Mouse (Mus musculus) liver, embryonic 14.5 days (tissue): ENCODE data around the gene Nes.

Experiments
- CTCF ChIP-seq: IDR thresholded peaks from 2 replicates; pipeline ENCODE4 v1.5.1; 2016; ENCODE audit warnings: antibody characterized with exemption, low read depth, control low read depth
- EP300 ChIP-seq: IDR thresholded peaks from 2 replicates; pipeline ENCODE4 v1.6.1; 2016; ENCODE audit warnings: antibody characterized with exemption, low read depth

DNA sequence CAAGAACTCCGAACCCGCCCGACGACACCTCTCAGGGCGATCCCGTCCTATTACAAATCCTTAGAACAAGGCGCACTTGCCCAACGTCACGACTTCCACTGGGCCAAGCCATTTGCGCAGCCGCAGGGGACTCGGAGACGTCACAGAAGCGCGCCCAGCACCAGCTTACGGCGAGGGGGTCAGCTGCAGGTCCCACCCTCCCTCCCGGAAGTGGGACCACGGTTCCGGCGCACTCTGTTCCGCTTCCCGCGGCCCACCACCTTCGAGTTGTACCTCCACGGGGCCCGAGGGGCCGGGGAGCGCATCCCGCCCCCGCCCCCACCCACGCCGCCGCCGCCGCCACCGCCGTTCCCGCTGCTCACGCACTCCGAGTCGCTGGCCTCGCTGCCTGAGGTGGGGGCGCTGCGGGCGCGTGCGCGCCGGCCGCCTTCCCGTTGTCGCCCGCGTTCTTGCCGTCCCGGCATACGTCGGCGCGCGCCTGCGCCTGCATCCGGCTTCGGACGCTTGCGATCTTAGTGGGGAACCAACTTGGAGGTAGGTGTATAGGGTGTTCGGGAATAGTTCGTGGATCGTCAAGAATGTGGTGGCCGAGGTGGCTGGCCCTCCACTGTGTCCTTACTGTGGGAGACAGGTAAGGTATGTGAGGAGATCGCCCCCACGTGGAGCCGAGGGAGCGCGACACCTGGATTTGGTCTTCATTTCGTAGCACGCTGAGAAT lies 40.6 kb upstream of the Nes start, which contains the start of the genes Isg20l2 and Rrnad1:
- TF ChIP-seq CTCF (peak; percentile 95), EP300 (no peak)
